Mouse (Mus musculus) inflammation-experienced regulatory T-cells, adult 16 weeks (primary cell): ENCODE results near the gene Tbata. TPM values are rescaled to one million over a fixed set of nuclear protein-coding genes. Genes with fewer than 3 reads are reported as not detected.

ENCODE experiments used
- polyA plus RNA-seq: library from polyadenylated mRNA; unstranded; fragments of 100-300 nt; shearing (Covaris generic); gene quantifications from one replicate; pipeline ENCODE4 v1.2.1, GENCODE M21; 2017

Tbata gene
- not detected for polyA plus RNA-seq

DNA sequence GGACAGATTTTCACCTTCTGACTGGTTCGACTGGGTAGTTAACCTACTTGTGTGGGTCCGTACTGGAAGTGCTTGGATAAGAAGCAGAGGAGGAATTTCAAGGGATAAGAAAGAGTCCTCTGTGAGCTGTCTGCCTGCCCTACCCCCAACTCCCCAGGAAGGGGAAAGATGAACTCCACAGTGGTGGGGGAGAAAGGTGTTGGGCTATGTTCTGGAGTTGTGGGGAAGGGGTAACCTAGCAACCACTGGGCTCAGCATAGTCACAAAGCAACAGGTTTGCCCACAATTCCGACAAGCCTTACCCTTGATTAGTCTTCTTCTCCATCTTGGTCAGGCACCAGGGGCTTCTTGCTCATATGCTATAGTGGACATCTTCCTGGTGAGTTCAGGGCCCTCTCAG, at the start of gene Tbata:
Gene Tbata (plus strand): TSS at position 301 of the 400 bp plus-strand sequence.

DNA sequence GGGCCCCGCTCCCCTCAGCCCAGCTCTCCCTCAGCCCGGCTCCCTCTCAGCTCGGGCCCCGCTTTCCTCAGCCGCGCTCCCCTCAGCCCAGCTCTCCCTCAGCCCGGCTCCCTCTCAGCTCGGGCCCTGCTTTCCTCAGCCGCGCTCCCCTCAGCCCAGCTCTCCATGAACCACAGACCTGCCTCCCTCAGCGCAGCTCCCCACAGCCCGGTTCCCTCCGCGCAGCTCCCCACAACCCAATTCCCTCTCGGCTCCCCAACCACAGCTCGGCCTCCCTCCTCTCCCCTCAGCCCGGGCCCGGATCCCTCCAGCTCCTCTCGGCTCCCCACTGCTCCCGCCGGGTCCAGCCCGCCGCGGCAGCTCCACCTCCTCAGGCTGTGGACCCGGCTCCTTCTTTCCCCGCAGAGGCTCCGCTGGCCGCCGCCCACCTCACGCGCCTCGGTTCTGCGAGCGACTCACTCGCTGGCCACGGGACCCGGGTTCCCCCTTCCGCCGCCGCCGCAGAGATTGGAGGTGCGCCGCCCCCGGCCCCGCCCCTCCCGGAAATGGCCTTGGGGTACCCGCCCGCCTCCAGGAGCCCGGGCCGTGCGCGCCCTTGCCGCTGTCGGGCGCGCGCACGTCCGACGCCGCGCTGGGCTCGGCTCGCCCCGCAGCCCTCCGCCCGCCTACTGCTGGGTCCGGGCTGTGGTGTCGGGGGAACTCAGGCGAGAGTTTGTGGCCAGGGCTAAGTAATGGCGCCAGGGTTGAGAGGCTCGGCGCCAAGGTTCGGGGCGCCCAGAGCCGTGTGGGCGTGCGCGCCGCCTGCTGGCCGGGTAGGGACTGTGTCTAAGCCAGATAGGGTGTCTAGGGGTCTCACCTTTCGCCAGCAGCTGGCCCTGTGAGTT, 24.4 kb upstream of the Tbata start, which contains the start of gene Sgpl1:
Gene Sgpl1 (minus strand): TSS at position 547 of the 884 bp plus-strand sequence.

Other genes with a start within 250 kb of the Tbata start
- 0.89 TPM for gene Pcbd1, start 82.6 kb upstream of the Tbata start, polyA plus RNA-seq
- 123 TPM for gene Sgpl1, start 24.3 kb upstream of the Tbata start, polyA plus RNA-seq
- not detected for gene Adamts14, start 101.5 kb downstream of the Tbata start, polyA plus RNA-seq
- 8.2 TPM for gene Prf1, start 125.9 kb downstream of the Tbata start, polyA plus RNA-seq
- 0.68 TPM for gene Pald1, start 211.6 kb downstream of the Tbata start, polyA plus RNA-seq
- gene Nodal, start 246.0 kb downstream of the Tbata start, polyA plus RNA-seq, result 0.18 TPM